Mouse (Mus musculus): ENCODE data around the gene Gm45783. TPM values are rescaled to one million over a fixed set of nuclear protein-coding genes. Genes with fewer than 3 reads are reported as not detected.
"Not testable (repeated sequence)": the region's sequence is repeated elsewhere in the genome, so short reads cannot be mapped to it uniquely, and the experiment has no call there.

Gene Gm45783
- not detected for total RNA-seq (2021)
- long read RNA-seq, experiment 1: 0 reads
- long read RNA-seq, experiment 2: 0 reads

GRCm38 (mm10) chr7:7374431-7374830 is at the start of gene Gm45783:
TSS of gene Gm45783 (minus strand) at chr7:7374573.
- intact Hi-C loops (cut with DNase I); H3K4me3 ChIP-seq; H3K27ac ChIP-seq; DNase-seq (ENCODE audit: extremely low spot score in 1 of 2, low spot score in 2 of 2): not testable (repeated sequence)

GRCm38 (mm10) chr7:7399603-7400002 is 25.2 kb upstream of the Gm45783 start, which contains the start of gene Vmn2r31:
TSS of gene Vmn2r31 (minus strand) at chr7:7399703.
- intact Hi-C loops (cut with DNase I); H3K27ac ChIP-seq: not testable (repeated sequence)

DNA sequence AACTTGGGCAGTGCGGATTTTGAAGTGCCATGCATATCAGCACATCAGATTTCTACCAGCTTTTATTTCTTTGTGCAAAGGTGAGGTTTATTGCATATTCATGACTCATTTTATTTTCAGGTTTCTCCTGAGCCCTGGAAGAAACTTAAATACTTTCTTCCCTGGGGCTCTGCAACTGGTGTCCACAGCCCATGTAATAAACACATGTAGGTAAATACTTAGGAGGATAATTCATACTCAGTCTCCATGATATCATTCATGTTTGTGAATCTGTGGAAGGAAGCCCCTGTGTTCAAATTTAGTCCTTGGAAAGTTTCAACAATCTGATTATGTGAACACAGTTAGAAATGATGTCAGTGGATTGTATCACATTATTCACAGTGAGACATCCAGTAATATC is 36.9 kb downstream of the Gm45783 start, which contains the start of gene Vmn2r30:
Gene Vmn2r30 (minus strand): TSS at position 101 of the 400 bp plus-strand sequence.
- H3K4me3 ChIP-seq; intact Hi-C loops (cut with DNase I); H3K27ac ChIP-seq; DNase-seq (ENCODE audit: extremely low spot score in 1 of 2, low spot score in 2 of 2): not testable (repeated sequence)

More at GRCm38 (mm10) chr7:7399603-7400002, 25.2 kb upstream of the Gm45783 start, which contains the start of gene Vmn2r31:
- not testable (repeated sequence) for DNase-seq (ENCODE audit: extremely low spot score in 1 of 2, low spot score in 2 of 2); H3K4me3 ChIP-seq

- peak; percentile 61 for TF ChIP-seq CTCF (IDR thresholded peaks at IDR 0.05)
- intact Hi-C loops (cut with DNase I): loop anchor here (5.0 to 10.0 kb wide), 5 partner anchors 108 to 1141 kb away; partner anchors contain the start of genes Zfp418, Zfp773, Zfp78 and Zfp787
- no peak overlapping the region for H3K27ac ChIP-seq
- DNase-seq (ENCODE audit: extremely low spot score in 1 of 2, low spot score in 2 of 2): peak; percentile 51 to 59
- no peak overlapping the region for H3K4me3 ChIP-seq
Observed at GRCm38 (mm10) chr7:7295595-7295994, 78.8 kb downstream of the Gm45783 start.

Small RNAs within 50 kb of the gene (microRNA-seq; reads per million reads assigned to microRNA genes)
- gene Mir5620: 17.9 to 20.2 reads per million in 2 experiments

Other genes starting within 250 kb of the Gm45783 start
- gene Zfp773, start 237.8 kb downstream of the Gm45783 start, total RNA-seq (2021): 1 to 10 TPM; 2.3 to 2.5 TPM
- 1 to 10 TPM; 7.4 to 8.3 TPM for gene Zfp418, start 203.2 kb downstream of the Gm45783 start, total RNA-seq (2021)
- gene Zfp772, start 164.6 kb downstream of the Gm45783 start, total RNA-seq (2021): 1 to 10 TPM; 8.4 to 9.0 TPM
- 1 to 10 TPM; 2.1 to 2.2 TPM for gene Vmn2r29, start 127.2 kb downstream of the Gm45783 start, total RNA-seq (2021)
- 10 to 100 TPM; 11.4 to 12.1 TPM for gene Gm45844, start 96.3 kb downstream of the Gm45783 start, total RNA-seq (2021)
- gene Clcn4, start 73.7 kb downstream of the Gm45783 start, total RNA-seq (2021): 100 to 1,000 TPM; 131 to 137 TPM
- gene Vmn2r30, start 37.0 kb downstream of the Gm45783 start, total RNA-seq (2021): under 1 TPM in 1 of 2 experiments, not detected in 1; 0.18 TPM
- gene Vmn2r31, start 25.1 kb upstream of the Gm45783 start, total RNA-seq (2021): not detected
- gene Vmn2r32, start 105.4 kb upstream of the Gm45783 start, total RNA-seq (2021): not detected
- not detected for gene Vmn2r33, start 192.2 kb upstream of the Gm45783 start, total RNA-seq (2021)